Mouse (Mus musculus) layer of hippocampus, adult 18-20 months (tissue): Measurements from ENCODE around the gene Pip4k2a. TPM values are rescaled to one million over a fixed set of nuclear protein-coding genes. Genes with fewer than 3 reads are reported as not detected.

Experiments used
- DNase-seq, 2 experiments: peaks; one replicate each; pipeline ENCODE4 v3.0.0; 2022; ENCODE audit warnings: low spot score in 2 of 2
- total RNA-seq, 2 experiments: library from RNA; stranded (reverse); gene quantifications; 2 replicates each; pipeline ENCODE4 v1.2.3; 2021

Gene Pip4k2a
- total RNA-seq, 2 experiments from 2014 or later, result 64.2 to 65.8 TPM

DNA sequence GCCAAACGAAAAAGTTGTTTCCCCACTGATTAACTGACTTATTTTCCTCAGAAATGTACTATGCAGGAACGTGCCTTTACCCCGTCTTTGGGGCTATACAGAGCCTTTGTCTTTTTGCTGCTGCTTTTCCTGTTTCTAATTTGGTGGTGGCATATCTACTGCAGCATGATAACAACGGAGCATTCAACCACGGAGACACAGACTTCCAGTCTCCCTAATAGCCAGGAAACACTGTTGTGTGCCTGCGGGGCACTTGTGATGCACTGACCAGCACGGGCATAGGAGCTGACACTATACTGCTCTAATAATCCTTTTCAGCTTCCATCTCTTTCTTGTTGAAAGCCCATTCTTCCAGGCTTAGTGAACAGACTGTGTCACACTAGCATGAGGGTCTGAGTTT lies 41.0 kb downstream of the Pip4k2a start:
- no peak for DNase-seq

DNA sequence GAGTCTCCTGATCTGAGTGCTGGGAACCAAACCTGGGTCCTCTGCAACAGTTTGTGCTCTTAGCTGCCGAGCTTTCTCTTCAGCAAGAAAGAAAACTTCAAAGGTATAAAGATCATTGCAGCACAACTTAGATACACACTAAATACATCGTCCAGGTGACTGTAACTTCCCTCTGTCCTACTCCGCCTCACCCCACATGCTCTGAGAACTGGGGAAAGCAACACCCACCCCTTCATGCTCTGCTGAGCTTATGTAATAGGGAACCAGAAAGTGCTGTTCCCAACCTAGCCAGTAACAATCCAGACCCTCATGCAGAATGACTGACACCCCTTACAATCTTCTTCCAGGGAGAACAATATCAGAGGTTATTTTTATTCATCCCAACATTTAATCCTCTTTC lies 41.5 kb downstream of the Pip4k2a start:
- no peak for DNase-seq

DNA sequence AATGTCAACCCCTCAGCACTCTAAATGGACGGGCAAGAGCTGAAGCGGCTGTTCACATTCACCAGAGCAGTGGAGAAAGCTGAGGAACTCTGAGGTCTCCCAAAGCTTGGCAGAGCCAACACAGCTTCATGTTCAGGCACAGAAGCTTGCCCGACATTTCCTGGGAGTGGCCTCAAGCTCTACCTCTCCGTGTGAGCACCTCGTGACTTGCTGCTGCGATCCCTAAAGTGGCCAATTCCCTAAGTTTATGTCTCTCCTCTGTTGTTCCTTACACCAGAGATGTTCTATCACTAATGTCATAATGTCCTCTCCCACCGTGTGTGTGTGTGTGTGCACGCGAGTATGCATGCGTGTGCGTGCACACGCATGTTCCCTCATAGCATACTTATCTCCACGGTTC lies 42.3 kb downstream of the Pip4k2a start:
- DNase-seq, result no peak

DNA sequence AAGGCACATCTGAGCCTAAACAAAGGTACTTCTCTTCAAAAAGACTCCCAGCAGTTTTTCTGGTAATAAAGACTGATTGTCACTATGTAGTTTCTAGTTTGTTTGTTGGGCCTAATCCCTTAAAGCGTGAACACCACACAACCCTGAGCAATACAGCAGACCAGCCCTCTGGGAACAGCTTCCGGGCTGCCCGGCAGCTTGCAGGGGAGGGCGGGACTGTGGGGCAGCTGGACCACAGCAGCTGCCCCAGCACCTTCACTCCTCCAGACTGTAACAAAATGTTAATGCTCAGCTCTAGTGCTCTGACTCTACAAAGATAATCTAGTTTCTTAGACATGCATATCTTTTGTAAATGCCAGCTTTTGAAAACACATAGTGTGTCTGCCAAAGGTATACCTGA lies 42.9 kb downstream of the Pip4k2a start:
- DNase-seq, result no peak

DNA sequence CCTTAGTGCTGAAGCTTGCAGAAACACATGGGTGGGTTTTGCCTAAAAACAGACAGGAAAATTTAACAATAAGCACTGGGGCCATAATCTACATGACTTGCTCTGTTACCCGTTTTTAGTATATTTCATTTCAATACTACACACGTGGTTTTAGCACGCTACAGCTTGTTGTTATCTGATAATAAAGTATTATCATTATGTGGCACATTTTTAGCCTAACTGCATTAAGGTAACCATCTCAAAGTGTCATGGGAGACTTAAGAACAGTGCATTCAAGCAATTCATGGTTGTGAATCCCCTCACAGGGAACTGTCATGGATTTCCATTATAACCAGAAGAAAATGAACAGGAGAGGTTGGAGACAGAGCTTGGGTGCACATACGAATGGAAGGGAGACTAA lies 43.5 kb downstream of the Pip4k2a start:
- no peak for DNase-seq

DNA sequence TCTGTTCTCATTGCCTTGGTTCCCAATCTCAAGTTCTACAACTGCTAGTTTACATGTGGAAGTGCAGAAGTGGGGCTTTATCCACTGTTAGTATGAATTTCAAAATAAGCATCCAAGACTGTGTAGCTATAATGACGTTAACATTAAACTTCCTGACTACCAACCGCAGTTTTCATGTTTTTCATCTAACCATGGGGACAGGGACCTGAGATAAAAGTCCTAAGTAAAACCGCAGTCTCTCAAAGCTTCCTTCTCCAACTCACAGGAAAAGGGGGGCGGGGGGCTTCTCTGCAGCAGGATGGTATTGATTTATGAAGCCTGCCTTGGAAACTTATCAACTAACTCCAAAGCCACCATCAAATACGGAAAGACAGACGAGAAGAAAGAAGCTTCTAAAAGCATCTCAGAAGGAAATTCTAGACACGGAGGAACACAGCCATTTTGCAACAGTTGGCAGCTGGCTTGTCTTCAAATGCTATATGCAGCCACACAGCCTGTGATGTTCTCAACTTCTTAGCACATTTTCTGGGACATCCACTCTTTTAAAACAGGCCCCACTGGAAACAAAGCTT lies 45.7 kb downstream of the Pip4k2a start:
- DNase-seq, result peak in 1 of 2 experiments; percentile 37

DNA sequence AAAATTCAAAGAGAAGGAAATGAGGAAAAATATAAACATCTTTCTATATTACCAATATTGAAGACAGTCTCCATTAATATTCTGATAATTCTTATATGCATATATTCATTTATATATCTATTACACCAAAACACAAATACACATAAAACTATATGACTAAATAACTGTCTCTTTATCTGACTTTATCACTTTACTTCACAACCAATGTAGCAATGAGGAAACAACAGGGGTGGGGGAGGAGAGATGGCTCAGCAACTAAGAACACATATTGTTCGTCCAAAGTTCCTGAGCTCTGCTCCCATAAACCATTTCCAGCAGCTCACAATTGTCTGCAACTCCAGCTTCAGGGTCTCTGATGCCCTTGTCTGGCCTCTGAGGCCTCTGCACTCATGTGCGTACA lies 47.2 kb downstream of the Pip4k2a start:
- DNase-seq, result no peak

DNA sequence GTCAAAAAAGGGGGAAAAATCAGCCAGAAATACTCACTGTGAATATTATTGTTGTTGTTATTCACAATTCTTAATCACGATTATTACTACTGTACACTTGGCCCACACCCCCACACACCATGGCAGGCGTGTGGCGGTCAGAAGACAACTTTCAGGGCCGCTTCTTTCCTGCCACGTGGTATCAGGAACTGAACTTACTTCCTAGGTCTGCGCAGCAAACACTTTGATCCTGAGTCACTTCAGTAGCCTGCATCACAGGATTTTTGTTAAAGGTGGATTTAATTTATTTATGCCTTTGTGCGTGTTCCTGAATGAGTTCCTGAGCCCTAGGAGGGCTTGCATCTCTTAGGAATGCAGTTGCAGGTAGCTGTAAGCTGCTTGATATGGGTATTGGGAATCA lies 49.2 kb downstream of the Pip4k2a start:
- DNase-seq, result no peak

DNA sequence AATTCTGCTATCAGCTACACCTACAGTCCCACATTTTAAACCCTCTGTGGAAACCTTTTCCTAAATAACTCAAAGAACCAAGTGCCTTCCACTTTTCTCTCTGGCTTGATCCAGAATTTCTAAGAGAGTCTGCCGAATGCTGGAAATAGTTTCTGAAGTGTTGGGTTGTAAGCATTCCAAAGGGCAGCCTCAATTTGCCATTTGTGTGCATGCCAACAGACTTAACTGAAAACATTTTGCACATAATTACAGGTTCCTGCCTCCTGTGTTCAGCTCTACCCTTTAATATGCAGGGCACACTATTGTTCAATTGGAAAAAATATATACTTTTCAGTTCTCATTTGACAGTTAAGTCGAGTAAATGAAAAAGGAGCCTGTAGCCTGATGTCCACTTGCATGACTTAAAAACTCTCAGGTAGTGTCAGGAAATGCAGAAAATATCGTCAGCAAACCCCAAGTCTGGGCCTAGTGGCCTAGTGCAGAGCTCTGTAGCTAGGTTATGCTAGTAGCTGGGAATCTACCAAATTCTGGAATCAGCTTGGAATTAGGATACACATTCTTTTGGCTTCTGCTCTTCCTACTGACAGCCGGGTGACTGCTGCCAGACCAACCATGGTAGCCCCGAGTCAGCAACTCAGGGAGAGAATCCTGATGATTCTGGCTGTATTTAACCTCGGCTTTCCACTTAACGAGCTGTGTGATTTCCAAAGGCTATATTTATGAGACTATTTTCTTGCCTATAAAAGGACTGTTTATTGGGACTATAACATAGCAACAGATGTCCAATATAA lies 50.1 kb downstream of the Pip4k2a start:
- no peak for DNase-seq

DNA sequence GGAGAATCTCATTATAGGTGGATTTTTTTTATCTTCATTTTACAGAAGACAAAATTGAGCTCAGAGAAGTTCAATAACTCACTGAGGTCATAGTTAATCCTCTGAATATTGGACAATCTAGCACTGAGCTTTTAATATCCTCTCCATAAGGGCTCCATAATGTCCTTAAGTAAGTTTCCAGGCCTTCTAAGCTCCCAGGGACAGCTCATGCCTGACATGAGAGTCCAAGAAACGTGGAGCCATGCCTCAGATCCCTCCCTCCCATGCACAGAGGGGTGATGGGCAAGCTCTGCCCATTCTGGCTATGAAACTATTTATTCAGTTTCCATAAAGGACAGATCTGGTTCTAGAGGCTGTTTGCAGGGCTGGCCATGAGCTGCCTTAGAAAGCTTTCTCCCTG lies 52.5 kb downstream of the Pip4k2a start:
- DNase-seq, result no peak

DNA sequence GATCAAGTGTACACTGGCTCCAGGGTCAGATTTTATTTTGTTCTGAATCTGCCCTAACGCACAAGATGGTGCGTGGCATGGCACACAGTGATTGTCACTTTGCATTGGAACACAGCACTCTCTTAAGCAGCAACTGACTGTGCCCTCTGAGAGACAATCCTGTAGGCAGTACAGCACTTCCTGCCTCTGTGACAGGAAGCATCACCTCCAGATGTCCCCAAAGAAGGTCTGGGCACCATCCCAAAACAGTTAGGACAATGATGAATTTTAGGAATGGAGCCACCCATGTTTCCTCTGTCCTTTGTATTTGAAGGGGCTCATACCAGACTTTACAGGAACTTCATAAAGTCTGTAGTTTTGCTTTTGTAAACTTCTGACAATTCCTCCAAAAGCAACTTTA lies 54.0 kb downstream of the Pip4k2a start:
- no peak for DNase-seq

DNA sequence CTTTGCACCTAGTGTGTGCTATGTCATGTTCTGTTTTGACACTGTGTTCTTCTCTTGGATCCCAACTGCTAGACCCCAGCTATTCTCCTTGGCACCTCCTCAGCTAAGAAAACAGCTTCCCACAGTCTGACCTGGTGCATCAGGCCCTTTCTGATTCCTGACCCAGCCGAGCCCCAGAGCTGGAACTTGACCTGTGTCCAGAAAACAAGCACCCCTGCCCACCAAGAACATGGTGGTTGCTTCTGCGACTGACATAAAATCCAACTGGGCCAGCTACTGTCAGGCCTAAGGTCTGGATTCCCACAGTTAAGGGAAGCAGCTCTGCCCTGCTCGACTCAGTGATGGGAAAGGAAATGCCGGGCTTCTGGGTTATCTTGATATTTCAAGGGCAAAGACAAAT lies 54.6 kb downstream of the Pip4k2a start:
- DNase-seq, result no peak

DNA sequence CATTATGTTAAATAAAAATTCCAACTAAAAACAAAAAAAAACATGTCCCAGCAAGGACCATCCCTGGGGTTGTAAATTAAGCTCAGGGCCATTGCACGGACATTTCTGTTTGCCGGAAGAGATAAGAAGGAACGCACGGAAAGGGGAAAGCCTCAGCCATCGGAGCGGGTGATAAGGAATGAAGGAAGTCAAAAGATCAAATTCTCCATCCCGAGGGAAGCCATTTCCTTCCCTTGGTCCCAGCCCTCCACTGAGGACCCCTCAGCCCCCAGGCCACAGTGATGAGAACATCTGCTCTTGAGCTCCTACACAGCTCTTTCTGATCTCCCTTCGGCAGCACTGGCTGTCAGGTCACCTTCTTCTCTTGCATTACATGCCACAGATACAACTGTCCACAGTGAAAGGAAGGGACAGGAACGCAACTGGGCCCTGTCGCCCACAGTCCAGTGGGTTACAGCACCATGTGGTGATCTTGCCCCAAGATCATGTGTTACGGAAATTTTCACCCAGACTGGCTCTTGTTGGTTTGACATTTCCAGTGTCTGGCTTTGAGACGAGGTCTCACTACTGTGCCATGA lies 57.1 kb downstream of the Pip4k2a start:
- no peak for DNase-seq

DNA sequence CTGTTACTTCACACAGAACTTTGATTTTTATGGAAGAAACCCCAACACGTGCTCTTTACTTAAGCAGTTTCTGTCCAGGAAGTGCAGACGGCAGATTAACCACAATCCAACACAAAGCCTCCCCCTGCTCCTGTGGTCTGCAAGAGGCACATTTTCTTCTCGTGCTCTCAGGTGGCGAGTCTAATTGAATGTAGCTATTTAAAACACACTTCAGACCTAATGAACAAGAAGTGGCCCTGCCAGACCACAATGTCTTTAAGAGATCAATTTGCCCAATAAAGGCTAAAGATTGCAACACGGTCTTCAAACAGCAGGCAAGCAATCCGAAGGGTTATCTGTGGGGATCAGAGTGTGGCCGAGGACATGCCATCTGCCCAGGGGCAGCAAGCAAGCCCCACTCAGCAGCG lies 59.0 kb downstream of the Pip4k2a start:
- no peak for DNase-seq

DNA sequence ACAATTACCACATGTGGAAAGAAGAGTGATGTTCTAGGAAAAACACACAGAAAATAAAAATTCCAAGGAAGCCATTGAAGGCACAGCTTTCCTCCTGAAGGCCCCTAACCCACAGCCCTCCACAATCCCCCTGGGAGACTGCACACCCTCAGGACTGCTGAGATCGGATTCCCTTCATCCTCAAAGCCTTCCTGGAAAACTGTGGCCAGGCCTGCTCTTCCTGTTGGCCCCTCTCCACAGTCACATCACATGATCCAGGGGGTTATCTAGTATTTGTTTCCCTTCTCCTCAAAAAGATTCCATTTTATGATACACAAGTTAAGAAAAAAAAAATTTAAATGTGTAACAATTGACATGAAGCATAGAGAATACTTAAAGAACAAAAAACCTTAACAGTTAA lies 59.7 kb downstream of the Pip4k2a start:
- DNase-seq, result no peak

DNA sequence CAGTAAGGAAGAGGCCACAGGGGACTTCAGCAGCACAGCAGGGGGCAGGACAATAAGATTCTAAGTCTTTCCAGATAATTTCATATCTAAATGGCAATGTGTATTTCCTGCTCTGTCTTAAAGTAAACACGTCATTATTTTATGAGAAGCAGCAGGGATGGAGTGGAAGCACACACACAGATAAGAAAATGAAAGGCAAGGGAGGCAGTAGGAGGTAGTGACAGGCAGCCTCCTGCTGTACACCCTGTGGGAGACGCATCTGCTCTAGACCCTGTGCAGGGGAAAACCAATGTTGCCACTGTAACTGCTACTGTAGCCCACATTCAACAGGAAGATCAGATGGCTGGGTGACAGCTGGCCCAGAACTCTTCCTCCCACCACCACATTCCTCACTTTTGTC lies 60.3 kb downstream of the Pip4k2a start:
- peak in 1 of 2 experiments; percentile 53 for DNase-seq

DNA sequence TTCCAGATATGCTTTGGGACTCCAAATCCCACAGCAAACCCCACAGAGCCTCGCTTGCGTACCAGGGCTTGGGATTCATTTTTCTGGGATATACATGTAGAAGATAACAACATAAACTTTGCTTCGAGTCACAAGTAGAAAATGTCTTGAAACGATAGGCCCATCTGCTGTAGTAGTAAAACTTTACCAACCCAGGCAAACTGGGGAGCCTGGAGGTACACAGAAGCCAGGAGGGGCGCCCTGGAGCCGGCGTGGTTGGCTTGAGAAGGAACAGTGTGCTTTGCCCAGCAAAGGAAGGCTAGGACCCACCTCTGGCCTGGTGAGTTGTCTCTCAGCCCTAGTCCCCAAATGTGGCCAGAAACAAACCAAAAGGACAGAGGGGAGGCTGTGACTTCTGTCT lies 61.5 kb downstream of the Pip4k2a start:
- DNase-seq, result no peak

DNA sequence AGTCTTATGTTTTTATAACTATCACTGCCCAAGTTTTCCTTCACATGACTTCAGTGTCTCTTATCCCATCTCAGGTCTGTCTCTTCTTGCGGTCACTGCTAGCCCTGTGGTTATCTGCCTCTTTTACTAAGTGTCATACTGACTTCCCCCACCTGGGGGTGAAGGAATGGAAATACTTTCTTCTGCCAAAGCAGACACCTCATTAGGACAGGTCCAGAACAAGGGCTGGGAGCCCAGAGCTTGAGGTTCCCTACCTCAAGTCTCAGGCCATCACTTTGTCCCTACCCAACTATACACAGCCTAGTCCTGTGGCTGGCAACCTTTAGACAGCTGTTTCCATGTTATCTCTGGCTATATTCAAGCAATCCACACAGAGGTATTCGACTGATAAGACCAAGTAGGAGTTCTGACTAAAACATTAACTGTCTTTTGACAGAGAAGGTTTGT lies 62.3 kb downstream of the Pip4k2a start:
- DNase-seq, result no peak

DNA sequence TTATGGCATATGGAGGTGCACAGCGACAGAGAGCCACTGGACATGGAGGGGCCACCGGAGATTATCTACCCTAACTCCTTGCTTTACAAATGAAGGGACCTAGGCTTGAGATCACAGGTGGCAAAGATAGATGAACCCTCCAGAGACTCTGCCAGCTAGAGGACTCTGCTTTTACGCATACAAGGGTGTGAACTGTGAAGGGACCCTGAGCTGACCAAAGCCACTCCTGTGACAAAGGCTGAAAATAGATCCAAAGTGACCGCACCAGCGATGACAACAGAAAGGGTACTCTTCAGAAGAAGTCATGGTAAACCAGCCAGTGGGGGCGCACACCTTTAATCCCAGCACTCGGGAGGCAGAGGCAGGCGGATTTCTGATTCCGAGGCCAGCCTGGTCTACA lies 63.8 kb downstream of the Pip4k2a start:
- DNase-seq, result no peak

DNA sequence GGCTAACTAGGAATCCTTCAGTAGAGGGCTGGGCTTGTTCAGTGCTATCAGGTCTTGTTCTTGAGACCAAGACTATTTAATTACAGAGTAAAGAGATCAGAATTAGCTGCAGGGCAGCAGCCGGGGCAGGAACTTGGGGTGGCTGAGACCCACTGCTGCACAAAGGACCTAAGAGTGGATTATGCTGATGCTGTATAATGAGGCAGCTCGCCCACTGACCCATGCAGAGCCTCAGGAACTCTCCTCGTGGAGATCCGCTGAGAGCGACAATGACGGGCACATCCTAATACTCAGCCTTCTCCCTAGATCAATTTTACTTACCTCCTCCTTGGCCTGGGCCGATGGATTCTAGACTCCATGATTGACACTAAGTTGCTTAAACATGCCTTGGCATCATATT lies 64.5 kb downstream of the Pip4k2a start:
- DNase-seq, result no peak

DNA sequence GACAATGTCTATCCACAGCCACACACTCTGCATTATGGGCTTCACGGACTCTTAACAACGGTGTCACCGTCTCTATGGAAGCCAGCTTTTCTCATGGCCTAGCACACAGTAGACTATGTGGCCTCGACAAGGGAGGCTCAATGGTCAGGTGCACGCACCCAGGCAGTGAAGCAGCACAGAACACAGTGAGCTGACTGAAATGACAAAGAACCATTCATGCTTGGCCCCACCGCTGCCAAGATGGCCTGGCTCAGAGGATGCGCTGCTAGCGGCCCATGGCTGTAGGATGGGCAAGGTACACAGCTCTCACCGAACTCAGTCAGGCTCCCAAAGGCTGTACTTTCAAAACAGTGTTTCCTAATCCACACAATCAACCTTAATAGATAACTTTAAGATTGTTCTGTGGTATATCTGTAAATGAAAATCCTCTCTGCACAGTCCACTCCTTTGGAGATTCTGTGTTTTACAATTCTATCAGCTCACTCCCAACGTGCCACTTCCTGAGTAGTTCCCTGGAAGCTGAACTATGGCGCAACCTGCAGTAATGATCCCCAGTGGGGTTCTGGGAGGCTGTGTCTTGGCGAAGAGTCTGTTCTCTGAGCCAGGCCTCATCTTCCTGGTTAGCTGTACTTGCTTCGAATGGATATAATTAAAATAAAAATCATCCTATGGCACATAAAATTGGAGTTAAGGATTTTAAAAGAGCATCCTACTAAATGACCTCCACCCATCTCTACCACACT lies 67.4 kb downstream of the Pip4k2a start:
- peak in 1 of 2 experiments; percentile 48 for DNase-seq
